Mouse (Mus musculus) left cerebral cortex, postnatal 25 days (tissue): ENCODE measurements at regions not wholly inside any gene's neighbourhood (a gene's known extent, or its start where the extent isn't known, plus 50 kb on each side); places are given as distances from the start of the nearest gene placed in this dataset.
A peak's percentile ranks its signal among the peaks of the same experiment; 100 is the strongest.

Source experiments
- DNase-seq, 2 experiments: peaks; one replicate each; pipeline ENCODE4 v3.0.0; 2022; ENCODE audit warnings: low spot score in 2 of 2, mixed read lengths in 1 of 2
- intact Hi-C: fragments of 180-260 bp; cut with DNase I; formaldehyde crosslinking; loops from one replicate; pipeline ENCODE4 v1.15.1; 2025

DNA sequence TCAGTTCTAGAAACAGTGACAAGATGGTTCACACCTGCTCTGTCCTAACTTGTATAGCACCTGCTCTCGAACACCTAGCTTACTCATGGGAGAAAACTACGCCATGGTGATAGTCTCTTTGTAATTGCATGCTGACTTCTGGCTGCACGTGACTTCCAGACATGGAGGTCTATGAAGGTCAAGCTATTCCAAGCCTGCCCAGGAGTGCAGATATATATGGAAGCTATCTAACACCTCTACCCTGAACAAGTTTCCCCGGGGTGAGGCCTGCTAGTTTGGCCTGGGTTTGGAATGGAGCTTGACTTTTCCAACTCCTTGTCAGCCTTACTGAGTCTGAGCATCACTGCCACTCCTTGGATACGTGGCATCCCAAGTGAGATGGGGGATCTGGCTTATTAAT, 95.5 kb upstream of the Rbm19 start:
- intact Hi-C loops = no loop called here
- DNase-seq = no peak

DNA sequence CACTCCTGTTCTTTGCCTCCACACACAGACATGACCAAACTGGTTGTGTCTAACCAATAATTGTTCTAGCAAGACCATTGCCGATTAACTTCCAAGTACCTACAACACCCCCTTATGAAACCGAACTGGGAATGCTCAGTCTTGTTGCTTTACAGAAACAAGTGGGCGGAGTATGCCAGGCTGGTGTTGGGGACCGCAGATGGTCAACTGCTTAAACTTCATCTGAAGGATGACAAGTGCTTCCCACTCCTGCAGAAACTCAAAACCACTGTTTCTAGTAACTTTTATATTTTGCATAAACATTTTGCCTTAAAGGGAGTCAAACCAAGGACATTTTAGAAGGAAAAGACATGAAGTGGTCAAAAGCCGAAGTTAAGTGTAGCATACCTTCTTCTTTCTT, 94.0 kb upstream of the Rbm19 start:
- DNase-seq = peak in 1 of 2 experiments; percentile 50

DNA sequence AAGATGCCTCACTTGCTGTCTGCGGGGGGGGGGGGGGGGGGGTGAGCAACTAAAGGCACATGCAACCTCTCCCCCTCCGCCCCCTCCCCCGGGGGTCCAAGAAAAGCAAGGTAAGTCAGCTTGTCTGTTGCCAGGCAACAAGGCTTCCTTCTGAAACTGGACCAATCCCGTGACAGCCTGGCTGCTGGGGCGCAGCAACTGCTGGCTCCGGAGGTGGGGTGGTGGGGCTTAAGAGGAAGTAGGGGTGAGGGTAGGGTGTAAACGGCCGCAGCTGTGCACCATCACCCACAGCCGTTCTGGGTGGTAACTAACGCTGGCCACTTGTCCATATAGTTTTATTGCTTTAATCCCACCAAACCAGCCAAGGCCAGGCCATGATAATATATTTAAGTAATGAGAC, 92.2 kb upstream of the Rbm19 start:
- intact Hi-C loops = no loop called here
- DNase-seq = peak; percentile 64 to 78

More for the DNA sequence above, 94.0 kb upstream of the Rbm19 start:
- intact Hi-C loops = no loop called here

DNA sequence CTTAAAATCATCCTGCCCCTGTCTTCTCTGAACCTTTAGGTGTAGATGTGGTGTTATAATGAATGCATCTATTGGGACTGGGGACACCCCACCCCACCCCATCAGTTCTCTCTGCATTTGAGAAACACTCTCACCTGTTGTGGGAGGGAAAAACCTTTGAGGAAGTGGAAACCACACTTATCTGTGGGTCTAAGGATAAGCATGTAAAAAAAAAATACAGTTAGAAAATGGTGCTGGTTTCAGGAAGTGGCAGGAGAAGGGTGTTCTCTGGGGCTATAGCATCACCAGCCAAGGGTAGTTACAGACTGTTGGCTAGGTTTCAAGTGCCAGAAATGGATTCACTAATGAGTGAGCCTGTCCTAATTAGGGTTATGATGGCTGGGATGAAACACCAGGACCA, 91.1 kb upstream of the Rbm19 start:
- intact Hi-C loops = no loop called here

DNA sequence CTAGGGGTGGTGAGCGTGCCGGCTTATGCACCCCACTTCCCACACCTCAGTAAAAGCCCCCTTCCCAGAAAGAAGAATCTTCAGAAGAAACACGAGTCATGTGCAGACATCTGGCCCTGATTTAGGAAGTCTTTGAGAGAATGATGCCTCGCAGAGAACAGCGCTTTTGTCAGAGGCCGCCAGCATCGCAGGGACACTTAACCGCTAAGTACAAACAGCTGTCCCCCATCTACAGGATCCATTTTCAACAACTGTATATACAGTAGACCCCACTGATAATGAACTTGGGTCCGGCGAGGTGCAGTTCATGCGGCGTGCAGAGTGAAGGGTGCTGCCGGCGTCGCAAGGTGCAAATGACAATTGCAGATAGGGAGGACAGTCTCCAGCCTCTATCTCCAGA, 85.4 kb upstream of the Rbm19 start:
- DNase-seq = no peak

More for the DNA sequence above, 91.1 kb upstream of the Rbm19 start:
- no peak for DNase-seq

DNA sequence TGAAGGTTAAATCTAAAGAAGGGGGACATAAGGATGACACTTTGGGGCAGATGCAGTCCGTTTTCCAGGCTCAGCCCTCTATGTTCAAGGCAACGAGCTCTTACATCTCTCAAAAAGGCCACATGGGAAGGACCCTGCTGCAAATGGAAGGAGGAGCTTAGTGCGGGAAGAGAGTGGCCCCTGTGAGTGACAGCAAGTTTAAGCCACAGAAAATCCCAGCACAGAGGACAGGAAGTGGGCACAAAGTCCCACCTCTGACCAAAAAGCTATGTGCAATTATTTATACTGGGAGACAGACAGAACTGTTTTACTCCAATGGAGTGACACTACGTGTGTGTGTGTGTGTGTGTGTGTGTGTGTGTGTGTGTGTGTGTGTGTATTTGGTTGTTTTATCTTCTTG, 84.7 kb upstream of the Rbm19 start:
- no peak for DNase-seq
- intact Hi-C loops = no loop called here

More for the DNA sequence above, 85.4 kb upstream of the Rbm19 start:
- intact Hi-C loops = no loop called here

- DNase-seq = no peak
- intact Hi-C loops = no loop called here
Measured at GRCm38 (mm10) chr5:120034499-120035077, 81.7 kb upstream of the Rbm19 start.

DNA sequence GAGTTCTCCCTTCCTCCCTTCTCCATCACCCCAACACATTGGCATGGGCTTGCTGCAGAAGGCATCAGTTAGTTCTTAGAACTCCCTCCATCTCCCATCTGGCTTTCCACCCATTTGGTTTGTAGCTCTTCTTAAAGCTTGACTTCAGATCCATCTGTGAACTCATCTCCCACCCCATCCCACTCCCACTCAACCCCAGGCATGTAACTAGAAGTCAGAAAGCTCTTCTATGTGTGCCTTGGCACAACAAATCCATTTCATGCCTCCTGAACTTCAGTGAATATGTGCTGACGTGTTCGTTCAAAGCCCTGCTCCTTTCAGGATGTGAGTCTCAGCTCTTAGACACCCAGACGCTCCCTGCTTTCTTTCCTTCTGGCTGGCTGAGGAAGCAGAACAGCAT, 81.0 kb upstream of the Rbm19 start:
- intact Hi-C loops = no loop called here
- DNase-seq = peak in 1 of 2 experiments; percentile 57

GRCm38 (mm10) chr5:120037806-120038205, 78.5 kb upstream of the Rbm19 start:
- intact Hi-C loops = no loop called here
- no peak for DNase-seq

DNA sequence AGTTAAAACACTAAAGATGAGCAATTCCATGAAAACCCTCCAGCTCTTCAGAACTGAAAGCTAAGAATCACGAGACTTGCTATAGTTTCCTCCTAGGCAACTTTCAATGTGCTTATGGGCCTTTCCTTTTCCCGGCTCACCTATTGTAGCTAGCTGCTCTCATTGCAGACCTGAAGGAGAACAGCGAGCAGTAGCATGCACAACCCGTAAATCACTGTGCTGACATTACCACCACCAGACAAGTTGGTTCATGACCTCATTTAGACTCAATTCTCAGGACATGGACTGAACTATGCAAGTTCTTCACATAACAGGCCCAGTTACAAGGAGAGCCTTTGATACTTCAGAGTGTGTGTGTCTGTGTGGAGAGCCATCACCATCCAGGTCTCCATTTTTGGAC, 72.5 kb upstream of the Rbm19 start:
- intact Hi-C loops = no loop called here
- no peak for DNase-seq

DNA sequence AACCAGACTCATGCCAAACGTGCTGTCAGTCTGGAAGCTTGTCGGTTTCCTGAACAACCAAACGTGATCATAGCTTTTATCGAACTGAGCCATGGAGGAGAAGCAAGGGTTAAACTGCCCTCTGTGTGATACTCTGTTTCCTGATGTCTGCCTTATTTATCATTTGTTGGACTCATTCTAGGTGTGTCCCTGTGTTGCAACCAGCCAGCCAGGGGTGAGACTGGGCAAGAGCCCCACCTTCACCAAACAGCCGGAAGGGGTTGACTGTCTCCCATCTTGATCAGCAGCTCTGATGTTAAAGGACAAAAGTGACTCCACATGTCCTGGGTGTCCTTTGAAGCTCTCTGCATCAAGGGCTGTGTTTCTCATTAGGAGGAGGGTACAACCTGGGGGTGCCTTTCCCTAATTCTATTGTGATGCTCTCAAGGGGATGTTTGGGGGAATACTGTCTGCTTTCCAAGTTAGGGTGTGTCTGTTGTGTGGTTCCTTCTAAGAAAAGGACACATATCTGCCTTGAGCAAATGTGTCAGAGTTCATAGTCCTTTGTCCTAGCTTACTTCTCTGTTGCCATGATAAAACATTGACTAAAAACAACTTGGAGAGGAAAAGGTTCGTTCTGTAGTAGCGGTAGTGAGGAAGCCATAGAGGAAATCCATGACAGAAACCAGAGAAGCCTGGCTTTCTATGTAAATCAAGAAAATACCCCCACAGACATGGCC, 67.0 kb upstream of the Rbm19 start:
- DNase-seq = no peak
- intact Hi-C loops = no loop called here

- intact Hi-C loops = no loop called here
- peak in 1 of 2 experiments; percentile 57 for DNase-seq
Measured at GRCm38 (mm10) chr5:120050728-120051436, 65.4 kb upstream of the Rbm19 start.

GRCm38 (mm10) chr5:120054498-120055167, 61.6 kb upstream of the Rbm19 start:
- intact Hi-C loops = no loop called here
- DNase-seq = no peak
